Mouse (Mus musculus): ENCODE measurements around the gene Adipor2.

GRCm38 (mm10) chr6:119360925-119361702 lies 56.4 kb downstream of the Adipor2 start:
- TF ChIP-seq POLR2A (IDR thresholded peaks at IDR 0.05; ENCODE audit: low read depth, low read length), result no peak
- no peak for TF ChIP-seq CTCF (IDR thresholded peaks at IDR 0.05; ENCODE audit: extremely low read depth, insufficient read depth, insufficient read length, insufficient replicate concordance)

Measured in spleen, adult 2 months (tissue).